Mouse (Mus musculus) liver, embryonic 14.5 days (tissue): Measurements from ENCODE around the gene Cby3. TPM values are rescaled to one million over a fixed set of nuclear protein-coding genes. Genes with fewer than 3 reads are reported as not detected.
"Not testable (repeated sequence)": the region's sequence is repeated elsewhere in the genome, so short reads cannot be mapped to it uniquely, and the experiment has no call there.

Source experiments
- ATAC-seq: fragments of 200-750 bp; cut with Nextera tagmentation; 2 replicates; pipeline ENCODE4 v1.8.0; 2017; ENCODE audit warnings: moderate number of reproducible peaks, mild to moderate bottlenecking, moderate library complexity; ENCODE audit not compliant: insufficient read depth
- DNase-seq, 3 experiments: peaks; one replicate each; pipeline ENCODE4 v3.0.0-alpha.2; 2012 to 2013; ENCODE audit warnings: low read depth in 3 of 3, low spot score in 3 of 3
- H3K27ac ChIP-seq: fragments of 300-500 bp; sonication (generic); 2 replicates; pipeline ENCODE4 v1.5.1; 2014; ENCODE audit warnings: moderate library complexity, mild to moderate bottlenecking, control low read depth, inconsistent platforms
- H3K27me3 ChIP-seq: fragments of 300-500 bp; sonication (generic); 2 replicates; pipeline ENCODE4 v1.6.1; 2014; ENCODE audit warnings: mild to moderate bottlenecking, low read length, moderate library complexity; ENCODE audit not compliant: control insufficient read depth, insufficient read depth
- H3K36me3 ChIP-seq: fragments of 300-500 bp; sonication (generic); replicated peaks from 2 replicates; pipeline ENCODE4 v1.6.1; 2014; ENCODE audit warnings: low read depth; ENCODE audit not compliant: control insufficient read depth, insufficient read depth
- H3K4me1 ChIP-seq, 2 experiments: fragments of 200-500 bp in 1 of 2; fragments of 300-500 bp in 1 of 2; sonication (generic) in 1 of 2; replicated peaks; 2 replicates each; pipeline ENCODE4 v1.6.1; 2012 to 2014; ENCODE audit warnings: antibody characterized with exemption in 1 of 2, inconsistent platforms in 1 of 2, low read length in 1 of 2; ENCODE audit not compliant: control insufficient read depth in 2 of 2, insufficient read depth in 2 of 2
- H3K4me2 ChIP-seq: fragments of 300-500 bp; sonication (generic); 2 replicates; pipeline ENCODE4 v1.6.1; 2014; ENCODE audit warnings: low read depth, mild to moderate bottlenecking, control low read depth, moderate library complexity
- H3K4me3 ChIP-seq, 2 experiments: fragments of 200-500 bp in 1 of 2; fragments of 300-500 bp in 1 of 2; sonication (generic) in 1 of 2; 2 replicates each; pipeline ENCODE4 v1.5.1; 2012 to 2014; ENCODE audit warnings: low read depth in 2 of 2, low read length in 2 of 2, mild to moderate bottlenecking in 2 of 2, control low read depth in 1 of 2, inconsistent platforms in 1 of 2, moderate library complexity in 1 of 2; ENCODE audit not compliant: insufficient read depth in 1 of 2
- H3K9ac ChIP-seq: fragments of 300-500 bp; sonication (generic); replicated peaks from 2 replicates; pipeline ENCODE4 v1.6.1; 2014; ENCODE audit warnings: mild to moderate bottlenecking, control low read depth, moderate library complexity
- H3K9me3 ChIP-seq: fragments of 300-500 bp; sonication (generic); 2 replicates; pipeline ENCODE4 v1.6.1; 2016; ENCODE audit warnings: low read length, mixed read lengths; ENCODE audit not compliant: control insufficient read depth
- CTCF ChIP-seq: IDR thresholded peaks from 2 replicates; pipeline ENCODE4 v1.5.1; 2016; ENCODE audit warnings: antibody characterized with exemption, low read depth, control low read depth
- EP300 ChIP-seq: IDR thresholded peaks from 2 replicates; pipeline ENCODE4 v1.6.1; 2016; ENCODE audit warnings: antibody characterized with exemption, low read depth
- WGBS: fragments of 180-500 bp; shearing (Covaris S2); extraction: QIAGEN DNeasy Blood & Tissue Kit; methylation state at CpG from one replicate; pipeline ENCODE4 v1.1.7; 2014; ENCODE audit not compliant: insufficient replicate concordance; 5-methylcytosine and 5-hydroxymethylcytosine counted together
- polyA plus RNA-seq, 2 experiments: library from polyadenylated mRNA; depleted of rRNA in 1 of 2; stranded (reverse) in 1 of 2; unstranded in 1 of 2; fragments of >200 nt; fragmentation: Nextera tagmentation in 1 of 2; extraction: Ambion mirVana in 1 of 2; gene quantifications; 2 replicates each; pipeline versions ENCODE4 v1.2.1 to v1.2.3; 2012 to 2014

Cby3 gene
- 0.08 TPM in 1 of 2 replicates, not detected in the other for polyA plus RNA-seq (2012; rRNA removed)
- polyA plus RNA-seq (2014; fragmentation: Nextera tagmentation; extraction: Ambion mirVana): not detected in 2 replicates

DNA sequence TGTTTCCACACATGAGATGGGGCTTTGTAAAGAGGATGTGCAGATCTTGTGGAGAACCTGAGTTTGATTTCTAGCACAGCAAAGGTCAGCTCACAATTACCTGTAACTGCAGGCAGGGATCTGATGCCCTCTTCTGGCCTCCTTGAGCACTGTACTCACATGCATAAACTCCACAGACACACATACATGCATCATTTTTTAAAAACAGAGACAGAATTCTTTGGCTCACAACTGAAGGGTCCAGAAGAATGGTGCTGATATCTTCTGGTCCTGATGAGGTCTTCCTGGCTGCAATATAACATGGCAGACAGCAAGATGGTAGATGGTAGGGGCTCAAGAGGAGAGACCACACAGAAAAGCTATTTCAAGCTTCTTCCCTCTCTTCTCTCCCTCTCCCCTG lies at the start of gene Cby3:
TSS of gene Cby3 (plus strand) at position 301 of the 400 bp plus-strand sequence.
- Histone ChIP-seq H3K36me3 (no peaks in the 10 kb centered on the region), H3K9me3 (no peaks in the 10 kb centered on the region), H3K27me3 (peaks cover 7% of the 10 kb centered on the region), H3K4me3 (no peak within 1 kb of the TSS), H3K9ac (no peak within 1 kb of the TSS), H3K4me2 (no peak within 1 kb of the TSS), H3K27ac (no peak within 1 kb of the TSS), H3K4me1 (peaks cover 2 to 7% of the 10 kb centered on the region in 2 experiments; a peak in 2 of 4 replicates)
- ATAC-seq (no peak), DNase-seq (no peak)
- no peak for TF ChIP-seq EP300
- TF ChIP-seq CTCF: peak; percentile 15; the same call in 1 of the 2 replicates

DNA sequence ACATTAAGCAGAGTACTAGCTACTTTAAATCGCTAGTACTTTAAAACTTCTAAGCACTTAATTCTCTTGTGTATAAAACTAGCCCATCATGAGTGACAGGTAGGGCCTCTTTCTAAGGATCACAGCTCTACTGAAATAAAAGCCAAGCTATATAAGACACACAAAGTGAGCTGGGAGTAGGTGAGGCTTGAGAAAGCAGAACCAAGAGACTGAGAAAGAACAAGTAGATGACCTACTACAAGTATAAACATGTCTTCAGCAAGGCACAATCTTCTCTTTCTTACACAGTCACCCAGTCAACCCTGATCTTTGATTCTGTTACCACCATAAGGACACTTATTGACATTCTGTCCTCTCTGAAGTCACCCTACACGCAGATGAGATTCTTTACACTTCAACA lies 41.5 kb upstream of the Cby3 start:
- H3K27ac ChIP-seq: no peak overlapping the region
- no peaks in the 10 kb centered on the region; a peak in 2 of 4 replicates for H3K4me1 ChIP-seq
- WGBS: 82% methylated on average over 2 of the region's 2 CpGs
- no peak overlapping the region for H3K4me3 ChIP-seq
- no peak overlapping the region for H3K4me2 ChIP-seq
- no peak overlapping the region for H3K9ac ChIP-seq
- ATAC-seq (no peak), DNase-seq (no peak)
- no peaks in the 10 kb centered on the region for H3K27me3 ChIP-seq
- TF ChIP-seq CTCF (no peak), EP300 (no peak)
- H3K36me3 ChIP-seq: peaks cover 50% of the 10 kb centered on the region
- H3K9me3 ChIP-seq: no peaks in the 10 kb centered on the region

DNA sequence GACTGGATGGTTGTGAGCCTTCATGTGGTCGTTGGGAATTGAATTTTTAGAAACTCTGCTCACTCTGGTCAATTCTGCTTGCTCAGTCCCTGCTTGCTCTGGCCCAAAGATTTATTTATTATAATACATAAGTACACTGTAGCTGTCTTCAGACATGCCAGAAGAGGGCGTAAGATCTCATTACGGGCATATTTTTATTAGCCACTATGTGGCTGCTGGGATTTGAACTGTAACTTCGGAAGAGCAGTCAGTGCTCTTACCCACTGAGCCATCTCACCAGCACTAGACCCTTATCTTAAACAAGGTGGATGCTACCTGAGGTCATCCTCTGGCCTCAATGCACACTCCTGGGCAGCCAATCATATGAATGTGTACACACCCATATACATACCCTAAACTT lies 34.9 kb upstream of the Cby3 start:
- peak in 1 of 3 experiments; percentile 7 for DNase-seq
- Histone ChIP-seq H3K36me3 (peaks cover 21% of the 10 kb centered on the region), H3K4me1 (peaks cover 16 to 17% of the 10 kb centered on the region in 2 experiments)
- not testable (repeated sequence) for H3K4me3 ChIP-seq, H3K9me3 ChIP-seq, H3K4me2 ChIP-seq, H3K27me3 ChIP-seq, ATAC-seq, H3K9ac ChIP-seq, H3K27ac ChIP-seq
- peak; percentile 28; the same call in 1 of the 2 replicates for TF ChIP-seq CTCF
- WGBS: 71% methylated on average over 4 of the region's 4 CpGs

DNA sequence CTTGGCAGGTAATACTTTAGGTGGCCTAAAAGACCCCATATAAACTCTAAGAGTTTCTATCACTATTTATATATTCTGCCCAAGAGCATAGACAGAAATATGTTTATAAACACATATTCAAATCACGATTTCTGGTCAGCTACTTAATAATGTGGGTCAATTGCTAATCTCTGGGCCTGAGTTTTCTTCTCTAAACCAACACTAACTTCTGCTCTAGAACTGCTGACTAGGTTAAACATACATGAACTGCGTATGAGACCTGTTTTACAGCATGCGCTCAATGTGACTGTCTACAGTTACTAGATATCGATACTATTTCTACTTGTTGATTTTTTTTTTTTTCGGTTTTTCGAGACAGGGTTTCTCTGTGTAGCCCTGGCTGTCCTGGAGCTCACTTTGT lies 33.0 kb upstream of the Cby3 start:
- H3K27ac ChIP-seq: no peak overlapping the region
- ATAC-seq: no peak
- H3K9me3 ChIP-seq: no peaks in the 10 kb centered on the region
- H3K27me3 ChIP-seq: no peaks in the 10 kb centered on the region
- H3K9ac ChIP-seq: no peak overlapping the region
- H3K4me1 ChIP-seq: peaks cover 16 to 19% of the 10 kb centered on the region in 2 experiments
- no peak overlapping the region for H3K4me2 ChIP-seq
- WGBS: 86% methylated on average over 6 of the region's 6 CpGs
- TF ChIP-seq EP300 (no peak), CTCF (no peak)
- DNase-seq: no peak
- no peak overlapping the region for H3K4me3 ChIP-seq
- H3K36me3 ChIP-seq: peaks cover 21% of the 10 kb centered on the region

DNA sequence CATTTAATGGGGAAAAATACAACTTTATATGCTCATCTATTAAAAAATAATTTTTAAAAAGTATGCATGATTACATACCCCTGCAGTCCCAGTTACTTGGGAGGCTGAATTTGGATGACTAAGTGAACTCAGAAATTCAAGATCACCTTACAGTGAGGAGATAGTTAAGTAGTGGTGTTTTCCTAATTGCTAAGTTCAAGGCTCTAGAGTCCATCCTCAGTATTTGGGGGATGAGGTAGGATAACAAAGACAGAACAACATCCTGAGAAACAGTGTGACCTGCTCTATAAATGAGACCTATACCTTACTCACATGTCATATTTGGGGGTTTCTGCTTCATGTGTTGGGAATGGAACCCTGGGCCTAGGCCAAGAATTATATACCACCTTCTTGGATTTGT lies 31.9 kb upstream of the Cby3 start:
- TF ChIP-seq EP300 (no peak), CTCF (no peak)
- Histone ChIP-seq H3K4me2 (peak overlapping the region; percentile 85), H3K9me3 (no peaks in the 10 kb centered on the region)

More for the DNA sequence above, 31.9 kb upstream of the Cby3 start:
- peak overlapping the region in 1 of 2 experiments; percentile 91; a peak in 2 of 4 replicates for H3K4me3 ChIP-seq
- H3K4me1 ChIP-seq: peaks cover 23 to 24% of the 10 kb centered on the region in 2 experiments
- peak overlapping the region; percentile 50; the same call in 1 of the 2 replicates for H3K9ac ChIP-seq
- DNase-seq (no peak), ATAC-seq (no peak)
- H3K27ac ChIP-seq: 0 out of 2 replicates have a peak overlapping the region, but pooled peaks have one; percentile 17
- peaks cover 16% of the 10 kb centered on the region for H3K36me3 ChIP-seq
- no peaks in the 10 kb centered on the region for H3K27me3 ChIP-seq
